Mouse (Mus musculus): Measurements from ENCODE around the gene Ggcx.

GRCm38 (mm10) chr6:72387816-72388215 is 26.3 kb upstream of the Ggcx start:
- TF ChIP-seq EP300 (optimal IDR thresholded peaks at IDR 0.05), result no peak
- TF ChIP-seq CTCF (IDR thresholded peaks at IDR 0.05; ENCODE audit: low read depth), result no peak

Measured in stomach, postnatal 0 days (tissue).